Mouse (Mus musculus) intestine, postnatal 0 days (tissue): Measurements from ENCODE around the gene Sbf1. TPM values are rescaled to one million over a fixed set of nuclear protein-coding genes. Genes with fewer than 3 reads are reported as not detected.

ENCODE experiments used
- ATAC-seq: fragments of 200-750 bp; cut with Nextera tagmentation; 2 replicates; pipeline ENCODE4 v1.8.0; 2017; ENCODE audit warnings: mild to moderate bottlenecking, moderate TSS enrichment, moderate library complexity
- H3K27ac ChIP-seq: fragments of 300-500 bp; sonication (generic); 2 replicates; pipeline ENCODE4 v1.5.1; 2014; ENCODE audit warnings: mild to moderate bottlenecking, low read depth, low read length, moderate library complexity
- H3K27me3 ChIP-seq: fragments of 300-500 bp; sonication (generic); replicated peaks from 2 replicates; pipeline ENCODE4 v1.6.1; 2014; ENCODE audit warnings: low read length, mixed read lengths; ENCODE audit not compliant: control insufficient read depth, insufficient read depth
- H3K36me3 ChIP-seq: fragments of 300-500 bp; sonication (generic); 2 replicates; pipeline ENCODE4 v1.6.1; 2014; ENCODE audit warnings: mild to moderate bottlenecking, moderate library complexity; ENCODE audit not compliant: control insufficient read depth, insufficient read depth
- H3K4me1 ChIP-seq: fragments of 300-500 bp; sonication (generic); replicated peaks from 2 replicates; pipeline ENCODE4 v1.6.1; 2014; ENCODE audit warnings: antibody characterized with exemption, low read length, mixed read lengths; ENCODE audit not compliant: control insufficient read depth, insufficient read depth
- H3K4me2 ChIP-seq: fragments of 300-500 bp; sonication (generic); replicated peaks from 2 replicates; pipeline ENCODE4 v1.6.1; 2014; ENCODE audit warnings: low read depth, mild to moderate bottlenecking, moderate library complexity
- H3K4me3 ChIP-seq: fragments of 300-500 bp; sonication (generic); 2 replicates; pipeline ENCODE4 v1.5.1; 2014; ENCODE audit warnings: low read depth, low read length
- H3K9ac ChIP-seq: fragments of 300-500 bp; sonication (generic); 2 replicates; pipeline ENCODE4 v1.6.1; 2014; ENCODE audit warnings: mild to moderate bottlenecking, low read depth, low read length
- H3K9me3 ChIP-seq: fragments of 300-500 bp; sonication (generic); 2 replicates; pipeline ENCODE4 v1.6.1; 2016; ENCODE audit warnings: mixed run types; ENCODE audit not compliant: control insufficient read depth
- CTCF ChIP-seq: sonication (generic); IDR thresholded peaks from 2 replicates; pipeline ENCODE4 v1.5.1; 2016; ENCODE audit warnings: low read depth, mild to moderate bottlenecking, control low read depth, antibody characterized with exemption, moderate library complexity
- WGBS: fragments of 180-500 bp; shearing (Covaris S2); extraction: QIAGEN DNeasy Blood & Tissue Kit; methylation state at CpG from one replicate; pipeline ENCODE4 v1.1.7; 2014; 5-methylcytosine and 5-hydroxymethylcytosine counted together
- polyA plus RNA-seq: library from polyadenylated mRNA; unstranded; fragments of >200 nt; fragmentation: Nextera tagmentation; extraction: Ambion mirVana; gene quantifications from 2 replicates; pipeline ENCODE4 v1.2.1, GENCODE M21; 2015

Sbf1 gene
- polyA plus RNA-seq, 1 experiment from 2014 or later: 22.2 TPM

DNA sequence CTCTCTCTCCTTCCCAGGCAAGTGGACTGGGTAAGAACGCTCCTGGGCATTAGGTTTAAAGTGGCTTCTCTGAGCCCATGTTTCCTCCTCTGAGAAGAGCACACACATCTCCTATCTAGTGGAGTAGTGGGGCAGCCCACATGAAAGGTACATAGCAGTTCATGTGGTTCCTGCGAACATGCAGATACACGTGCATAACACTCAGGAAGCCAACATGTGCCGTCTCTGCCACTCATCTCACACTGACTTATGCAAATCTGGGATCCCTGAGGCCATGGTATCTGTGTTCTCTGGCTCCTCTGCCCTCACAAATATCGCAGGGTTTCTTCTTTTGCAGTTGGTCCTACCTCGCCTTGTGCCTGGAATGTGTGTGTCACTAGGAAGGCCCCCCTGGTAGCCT lies 32.6 kb downstream of the Sbf1 start:
- TF ChIP-seq CTCF: no peak
- H3K4me2 ChIP-seq: no peak overlapping the region
- H3K4me3 ChIP-seq: no peak overlapping the region
- no peak overlapping the region for H3K27ac ChIP-seq
- ATAC-seq: no peak
- H3K9ac ChIP-seq: no peak overlapping the region
- WGBS: 89% methylated on average over 6 of the region's 6 CpGs
- H3K9me3 ChIP-seq: no peaks in the 10 kb centered on the region
- no peaks in the 10 kb centered on the region for H3K27me3 ChIP-seq
- no peaks in the 10 kb centered on the region for H3K4me1 ChIP-seq
- peaks cover 73% of the 10 kb centered on the region for H3K36me3 ChIP-seq

DNA sequence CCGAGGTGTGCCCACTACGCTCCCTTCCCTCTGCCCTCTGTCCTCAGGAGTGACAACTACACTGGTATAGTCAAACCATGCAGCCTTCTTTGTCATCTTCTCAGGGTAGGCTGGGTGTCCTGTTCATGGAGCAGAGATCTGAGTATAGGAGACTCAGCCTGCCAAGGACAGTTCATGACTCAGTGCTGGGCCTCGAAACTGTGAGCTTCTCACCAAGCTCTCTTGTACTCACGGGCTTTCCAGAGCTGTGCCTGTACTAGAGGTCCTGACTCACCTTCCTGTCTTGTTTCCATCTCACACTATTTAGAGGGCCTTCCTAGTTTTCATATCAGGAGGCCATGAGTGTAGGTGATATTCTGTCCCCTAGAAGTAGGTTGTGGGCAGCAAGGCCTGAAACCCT lies 37.7 kb downstream of the Sbf1 start:
- no peaks in the 10 kb centered on the region for H3K9me3 ChIP-seq
- H3K4me2 ChIP-seq: no peak overlapping the region
- 88% methylated on average over 4 of the region's 4 CpGs for WGBS
- no peaks in the 10 kb centered on the region for H3K4me1 ChIP-seq
- no peak overlapping the region for H3K4me3 ChIP-seq
- no peak overlapping the region for H3K9ac ChIP-seq
- H3K36me3 ChIP-seq: peaks cover 72% of the 10 kb centered on the region
- TF ChIP-seq CTCF: no peak
- no peak for ATAC-seq
- H3K27me3 ChIP-seq: no peaks in the 10 kb centered on the region
- no peak overlapping the region for H3K27ac ChIP-seq

GRCm38 (mm10) chr15:89275497-89275896 lies 39.6 kb downstream of the Sbf1 start:
- H3K4me2 ChIP-seq: no peak overlapping the region
- no peak overlapping the region for H3K4me3 ChIP-seq
- no peaks in the 10 kb centered on the region for H3K4me1 ChIP-seq
- TF ChIP-seq CTCF: no peak
- no peak overlapping the region for H3K27ac ChIP-seq
- no peaks in the 10 kb centered on the region for H3K27me3 ChIP-seq
- H3K9ac ChIP-seq: no peak overlapping the region
- WGBS: 86% methylated on average over 3 of the region's 3 CpGs
- peaks cover 54% of the 10 kb centered on the region for H3K36me3 ChIP-seq
- H3K9me3 ChIP-seq: no peaks in the 10 kb centered on the region
- no peak for ATAC-seq

- 82% methylated on average over 5 of the region's 5 CpGs for WGBS
- Histone ChIP-seq H3K9me3 (no peaks in the 10 kb centered on the region), H3K27ac (no peak overlapping the region), H3K4me3 (no peak overlapping the region), H3K9ac (no peak overlapping the region), H3K4me2 (no peak overlapping the region), H3K27me3 (no peaks in the 10 kb centered on the region), H3K36me3 (peaks cover 34% of the 10 kb centered on the region), H3K4me1 (no peaks in the 10 kb centered on the region)
- no peak for TF ChIP-seq CTCF
- no peak for ATAC-seq
These were observed 50.6 kb downstream of the Sbf1 start for GRCm38 (mm10) chr15:89264485-89264884.

DNA sequence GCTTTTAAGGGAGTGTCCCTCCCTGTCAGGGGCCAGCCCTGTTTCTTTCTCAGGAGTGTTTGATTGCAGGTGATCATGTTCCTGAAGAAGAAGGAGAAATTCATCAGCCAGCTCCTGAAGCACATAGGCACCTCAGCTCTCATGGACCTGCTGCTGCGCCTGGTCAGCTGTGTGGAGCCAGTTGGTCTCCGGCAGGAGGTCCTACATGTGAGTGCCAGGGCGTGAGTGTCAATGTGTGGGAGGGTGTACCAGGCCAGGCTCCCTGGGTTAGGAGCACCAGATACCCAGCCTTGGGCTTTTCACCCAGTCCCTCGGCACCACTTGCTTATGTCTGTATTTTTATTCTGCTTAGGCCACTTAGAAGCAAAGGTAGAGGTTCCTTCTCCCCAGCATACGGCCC lies 56.1 kb downstream of the Sbf1 start:
- Histone ChIP-seq H3K27ac (no peak overlapping the region), H3K4me1 (no peaks in the 10 kb centered on the region), H3K36me3 (peaks cover 48% of the 10 kb centered on the region), H3K4me3 (no peak overlapping the region), H3K9me3 (no peaks in the 10 kb centered on the region), H3K27me3 (no peaks in the 10 kb centered on the region), H3K4me2 (no peak overlapping the region), H3K9ac (no peak overlapping the region)
- TF ChIP-seq CTCF: no peak
- WGBS: 92% methylated on average over 5 of the region's 5 CpGs
- ATAC-seq: no peak

DNA sequence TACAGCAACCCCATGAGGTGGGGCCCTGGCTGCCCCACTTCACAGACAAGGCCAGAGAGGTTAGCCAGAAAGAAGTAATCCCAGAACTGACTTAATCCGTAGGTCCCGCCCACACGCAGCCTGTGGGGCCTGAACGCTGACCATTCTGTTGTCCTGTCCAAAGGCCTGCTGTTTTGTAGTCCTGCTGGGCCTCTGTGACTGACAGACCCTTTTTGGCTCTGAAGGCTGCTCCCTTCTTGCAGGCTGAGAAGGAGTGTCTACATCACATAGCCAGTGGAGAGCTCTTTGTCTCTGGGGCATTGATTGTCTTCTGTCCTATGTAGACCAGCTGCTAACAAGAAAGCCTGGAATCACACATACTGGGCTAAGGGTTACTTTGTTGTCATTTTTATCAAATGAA lies 59.8 kb downstream of the Sbf1 start:
- H3K9me3 ChIP-seq: no peaks in the 10 kb centered on the region
- no peak overlapping the region for H3K4me2 ChIP-seq
- H3K4me3 ChIP-seq: no peak overlapping the region
- no peaks in the 10 kb centered on the region for H3K27me3 ChIP-seq
- no peak overlapping the region for H3K27ac ChIP-seq
- TF ChIP-seq CTCF: no peak
- no peak overlapping the region for H3K9ac ChIP-seq
- no peaks in the 10 kb centered on the region for H3K4me1 ChIP-seq
- WGBS: 94% methylated on average over 4 of the region's 4 CpGs
- ATAC-seq: no peak
- peaks cover 60% of the 10 kb centered on the region for H3K36me3 ChIP-seq

DNA sequence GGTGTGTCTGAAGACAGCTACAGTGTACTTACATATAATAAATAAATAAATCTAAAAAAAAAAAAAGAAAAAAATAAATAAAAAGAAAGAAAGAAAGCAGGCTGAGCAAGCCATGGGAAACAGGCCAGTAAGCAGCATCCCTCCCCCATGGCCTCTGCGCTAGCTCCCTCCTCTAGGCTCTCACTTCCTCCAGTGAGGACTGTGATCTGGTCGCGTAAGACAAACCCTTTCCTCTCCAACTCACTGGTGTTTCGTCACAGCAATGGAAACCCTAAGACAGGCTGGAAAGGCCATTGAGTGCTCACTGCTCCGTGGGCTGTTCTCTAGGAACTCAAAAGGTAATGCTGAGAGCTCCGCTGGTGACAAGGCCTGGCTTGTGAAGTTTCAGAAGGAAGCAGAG lies 66.0 kb downstream of the Sbf1 start:
- Histone ChIP-seq H3K4me3 (no peak overlapping the region), H3K9ac (no peak overlapping the region), H3K4me2 (no peak overlapping the region), H3K27ac (no peak overlapping the region), H3K9me3 (no peaks in the 10 kb centered on the region), H3K36me3 (peaks cover 23% of the 10 kb centered on the region), H3K27me3 (no peaks in the 10 kb centered on the region), H3K4me1 (no peaks in the 10 kb centered on the region)
- no peak for TF ChIP-seq CTCF
- 82% methylated on average over 6 of the region's 6 CpGs for WGBS
- ATAC-seq: no peak
